Mouse (Mus musculus) liver, embryonic 13.5 days (tissue): ENCODE results near the gene Cd300c2. TPM values are rescaled to one million over a fixed set of nuclear protein-coding genes. Genes with fewer than 3 reads are reported as not detected.

Experiments
- ATAC-seq: fragments of 200-750 bp; cut with Nextera tagmentation; 2 replicates; pipeline ENCODE4 v1.8.0; 2017; ENCODE audit warnings: low read depth, mild to moderate bottlenecking, moderate number of reproducible peaks, moderate library complexity
- DNase-seq: peaks from one replicate; pipeline ENCODE4 v3.0.0; 2022
- H3K27ac ChIP-seq: fragments of 300-500 bp; sonication (generic); 2 replicates; pipeline ENCODE4 v1.5.1; 2015; ENCODE audit warnings: moderate library complexity, mild to moderate bottlenecking, inconsistent platforms
- H3K27me3 ChIP-seq: fragments of 300-500 bp; sonication (generic); 2 replicates; pipeline ENCODE4 v1.6.1; 2015; ENCODE audit warnings: mild to moderate bottlenecking, inconsistent platforms
- H3K36me3 ChIP-seq: fragments of 300-500 bp; sonication (generic); 2 replicates; pipeline ENCODE4 v1.6.1; 2015; ENCODE audit warnings: mild to moderate bottlenecking, inconsistent platforms
- H3K4me1 ChIP-seq: fragments of 300-500 bp; sonication (generic); replicated peaks from 2 replicates; pipeline ENCODE4 v1.6.1; 2015; ENCODE audit warnings: inconsistent platforms
- H3K4me2 ChIP-seq: fragments of 300-500 bp; sonication (generic); 2 replicates; pipeline ENCODE4 v1.6.1; 2015; ENCODE audit warnings: inconsistent platforms, mild to moderate bottlenecking, moderate library complexity
- H3K4me3 ChIP-seq: fragments of 300-500 bp; sonication (generic); replicated peaks from 2 replicates; pipeline ENCODE4 v1.5.1; 2015; ENCODE audit warnings: mild to moderate bottlenecking, inconsistent platforms
- H3K9ac ChIP-seq: fragments of 300-500 bp; sonication (generic); 2 replicates; pipeline ENCODE4 v1.6.1; 2015; ENCODE audit warnings: mild to moderate bottlenecking, inconsistent platforms
- H3K9me3 ChIP-seq: fragments of 300-500 bp; sonication (generic); replicated peaks from 2 replicates; pipeline ENCODE4 v1.6.1; 2016; ENCODE audit warnings: inconsistent platforms
- WGBS: fragments of 180-500 bp; shearing (Covaris S2); methylation state at CpG from one replicate; pipeline ENCODE4 v1.1.7; 2015; ENCODE audit not compliant: insufficient replicate concordance; 5-methylcytosine and 5-hydroxymethylcytosine counted together
- polyA plus RNA-seq: library from polyadenylated mRNA; unstranded; fragments of >200 nt; fragmentation: Nextera tagmentation; extraction: Ambion mirVana; gene quantifications from 2 replicates; pipeline ENCODE4 v1.2.1, GENCODE M21; 2015

Gene Cd300c2
- polyA plus RNA-seq, 1 experiment from 2014 or later, result 4.9 TPM

GRCm38 (mm10) chr11:114965182-114965828 is 36.4 kb downstream of the Cd300c2 start:
- Histone ChIP-seq H3K4me1 (no peaks in the 10 kb centered on the region), H3K27me3 (no peaks in the 10 kb centered on the region), H3K4me2 (no peak overlapping the region), H3K36me3 (no peaks in the 10 kb centered on the region), H3K9ac (no peak overlapping the region), H3K9me3 (no peaks in the 10 kb centered on the region), H3K4me3 (no peak overlapping the region), H3K27ac (no peak overlapping the region)
- ATAC-seq (no peak), DNase-seq (no peak)
- WGBS, result 18% methylated on average over 3 of the region's 3 CpGs

- no peaks in the 10 kb centered on the region for H3K36me3 ChIP-seq
- WGBS, result 21% methylated on average over 1 of the region's 1 CpGs
Observed at GRCm38 (mm10) chr11:114960369-114960768, 41.3 kb downstream of the Cd300c2 start.

More at GRCm38 (mm10) chr11:114960369-114960768, 41.3 kb downstream of the Cd300c2 start:
- no peak for ATAC-seq
- Histone ChIP-seq H3K9ac (no peak overlapping the region), H3K9me3 (no peaks in the 10 kb centered on the region), H3K4me1 (no peaks in the 10 kb centered on the region), H3K4me3 (no peak overlapping the region), H3K4me2 (no peak overlapping the region), H3K27ac (no peak overlapping the region), H3K27me3 (no peaks in the 10 kb centered on the region)
- no peak for DNase-seq

Other genes starting within 250 kb of the Cd300c2 start
- 0.07 and 0.12 TPM in 2 replicates for gene Kif19a, start 236.5 kb downstream of the Cd300c2 start, polyA plus RNA-seq
- gene Btbd17, start 205.9 kb downstream of the Cd300c2 start, polyA plus RNA-seq, result 0.07 and 0.13 TPM in 2 replicates
- gene Gpr142, start 203.0 kb downstream of the Cd300c2 start, polyA plus RNA-seq, result not detected in 2 replicates
- gene Gprc5c, start 150.7 kb downstream of the Cd300c2 start, polyA plus RNA-seq, result 11.3 and 12.8 TPM in 2 replicates
- 4.0 and 5.5 TPM in 2 replicates for gene Cd300a, start 111.8 kb downstream of the Cd300c2 start, polyA plus RNA-seq
- 0.50 and 0.72 TPM in 2 replicates for gene Cd300lb, start 67.5 kb downstream of the Cd300c2 start, polyA plus RNA-seq
- gene Cd300c, start 32.7 kb downstream of the Cd300c2 start, polyA plus RNA-seq, result 0.16 TPM in 1 of 2 replicates, not detected in the other
- gene Cd300ld, start 12.0 kb downstream of the Cd300c2 start, polyA plus RNA-seq, result 0.48 and 0.59 TPM in 2 replicates
- gene Cd300ld2, start 14.3 kb upstream of the Cd300c2 start, polyA plus RNA-seq, result not detected in 2 replicates
- not detected in 2 replicates for gene Cd300ld4, start 25.1 kb upstream of the Cd300c2 start, polyA plus RNA-seq
- gene Cd300ld5, start 35.9 kb upstream of the Cd300c2 start, polyA plus RNA-seq, result not detected in 2 replicates
- gene Cd300ld3, start 46.5 kb upstream of the Cd300c2 start, polyA plus RNA-seq, result not detected in 2 replicates
- gene Cd300e, start 60.3 kb upstream of the Cd300c2 start, polyA plus RNA-seq, result 0.68 and 0.82 TPM in 2 replicates
- gene Rab37, start 89.6 kb upstream of the Cd300c2 start, polyA plus RNA-seq, result 3.3 and 3.6 TPM in 2 replicates
- gene Cd300lf, start 132.1 kb upstream of the Cd300c2 start, polyA plus RNA-seq, result 0.97 TPM in 2 replicates
- 59.8 and 69.9 TPM in 2 replicates for gene Slc9a3r1, start 161.5 kb upstream of the Cd300c2 start, polyA plus RNA-seq
- 5.1 and 6.8 TPM in 2 replicates for gene Tmem104, start 185.6 kb upstream of the Cd300c2 start, polyA plus RNA-seq
- gene Nat9, start 186.0 kb upstream of the Cd300c2 start, polyA plus RNA-seq, result 11.9 and 13.3 TPM in 2 replicates